In the genomic region with DNA sequence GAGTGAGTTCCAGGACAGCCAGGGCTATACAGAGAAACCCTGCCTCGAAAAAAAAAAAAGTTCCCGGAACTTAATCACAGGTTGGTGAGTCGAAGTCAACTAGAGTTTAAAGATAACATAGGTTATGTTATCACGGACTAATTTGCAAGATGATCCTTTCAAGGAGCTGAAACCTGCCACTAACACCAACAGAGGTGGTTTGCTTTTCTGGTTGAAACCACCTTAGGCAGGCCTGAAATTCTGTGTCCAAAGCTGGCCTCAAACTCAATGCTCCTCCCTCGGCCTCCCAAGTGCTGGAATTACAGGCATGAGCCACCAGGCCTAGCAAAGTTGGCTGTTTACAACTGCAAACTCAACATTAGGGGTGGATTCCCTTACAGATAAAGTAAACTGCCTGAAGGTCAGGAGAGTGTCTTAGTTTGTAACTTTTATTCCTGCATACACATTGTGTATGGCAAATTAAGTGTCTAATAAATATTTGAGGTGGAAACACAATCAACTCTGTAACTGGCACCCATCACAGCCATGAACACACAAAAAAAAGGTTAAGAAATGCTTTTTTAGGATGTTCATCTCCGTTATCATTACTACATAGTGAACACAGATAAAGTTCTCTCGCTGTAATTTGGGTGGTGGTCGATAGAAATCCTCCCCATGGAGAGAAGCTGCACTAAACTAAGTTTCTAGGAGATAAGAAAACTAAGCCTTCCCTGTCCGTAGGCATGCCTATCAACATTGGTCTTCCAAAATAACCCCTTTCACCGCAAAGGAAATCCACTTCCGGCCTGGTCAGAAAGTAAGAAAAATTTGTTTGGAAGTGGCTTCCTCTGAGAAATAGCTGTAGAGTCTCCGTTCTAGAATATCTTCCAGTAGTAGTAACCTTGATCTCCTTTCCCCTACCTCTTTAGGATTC, we compare ENCODE assay signal across 8 mouse cellular contexts. TPM values are rescaled to one million over a fixed set of nuclear protein-coding genes. Genes with fewer than 3 reads are reported as not detected.
DNase-seq lines count a peak whose midpoint lies in the region; ATAC-seq and TF ChIP-seq lines count a peak whose summit lies in the region.

No protein-coding gene starts in this region.

- no peaks in the 10 kb centered on the region for H3K27me3 ChIP-seq in cerebellum, adult 2 months (ENCODE audit: control insufficient read depth, insufficient read depth, low read length)
- H3K27me3 ChIP-seq in E14TG2a.4 (ENCODE audit: insufficient read depth, low read length) = no peaks in the 10 kb centered on the region
- no peaks in the 10 kb centered on the region for H3K27me3 ChIP-seq in intestine, embryonic 14.5 days (replicated peaks; ENCODE audit: control insufficient read depth, insufficient read depth, low read length)
- no peaks in the 10 kb centered on the region for H3K27me3 ChIP-seq in midbrain, postnatal 0 days (ENCODE audit: insufficient read depth, low read length)

- peak overlapping the region; percentile 75 for H3K4me3 ChIP-seq in cerebellum, adult 2 months (replicated peaks; ENCODE audit: insufficient read depth, low read depth, low read length)
- H3K4me3 ChIP-seq in E14TG2a.4 (replicated peaks; ENCODE audit: low read length) = peak overlapping the region; percentile 92
- H3K4me3 ChIP-seq in intestine, embryonic 14.5 days (ENCODE audit: low read depth, low read length) = peak overlapping the region; percentile 70
- peak overlapping the region; percentile 63 for H3K4me3 ChIP-seq in midbrain, postnatal 0 days (ENCODE audit: low read depth, low read length)

- DNase-seq in cerebellum, adult 2 months = no peak
- DNase-seq in cerebellum, adult 11 months = no peak
- peak; percentile 15 for DNase-seq in fibroblast of lung, adult 2 months (ENCODE audit: low read depth)
- no peak for DNase-seq in intestine, embryonic 14.5 days (ENCODE audit: low spot score)
- DNase-seq in midbrain, postnatal 0 days (ENCODE audit: low spot score) = no peak
- DNase-seq in frontal cortex, postnatal 10 days (ENCODE audit: low spot score in 2 of 2) = no peak
- no peak for DNase-seq in layer of hippocampus, adult 11-12 months (ENCODE audit: low spot score)

- WGBS in cerebellum, adult 2 months = 54% methylated on average over 12 of the region's 12 CpGs
- WGBS in intestine, embryonic 14.5 days = 52% methylated on average over 12 of the region's 12 CpGs
- 63% methylated on average over 12 of the region's 12 CpGs for WGBS in midbrain, postnatal 0 days

- H3K27ac ChIP-seq in cerebellum, adult 2 months (ENCODE audit: insufficient read depth, low read length) = no peak overlapping the region
- H3K27ac ChIP-seq in intestine, embryonic 14.5 days (ENCODE audit: low read depth) = peak overlapping the region; percentile 58
- H3K27ac ChIP-seq in midbrain, postnatal 0 days (ENCODE audit: low read depth, low read length) = 0 out of 2 replicates have a peak overlapping the region, but pooled peaks have one; percentile 63

- no peak for TF ChIP-seq CTCF in cerebellum, adult 2 months (IDR thresholded peaks at IDR 0.05; ENCODE audit: borderline replicate concordance, insufficient read depth, low read depth, low read length)
- TF ChIP-seq CTCF in E14TG2a.4 (conservative IDR thresholded peaks at IDR 0.05; ENCODE audit: low read length) = no peak
- no peak for TF ChIP-seq CTCF in midbrain, postnatal 0 days (IDR thresholded peaks at IDR 0.05)

- peaks cover 17% of the 10 kb centered on the region for H3K9me3 ChIP-seq in E14TG2a.4 (ENCODE audit: low read length)
- H3K9me3 ChIP-seq in intestine, embryonic 14.5 days (ENCODE audit: control insufficient read depth, low read length) = no peaks in the 10 kb centered on the region
- H3K9me3 ChIP-seq in midbrain, postnatal 0 days (ENCODE audit: low read length) = no peaks in the 10 kb centered on the region

- no peak for TF ChIP-seq POLR2A in cerebellum, adult 2 months (IDR thresholded peaks at IDR 0.05; ENCODE audit: borderline replicate concordance, insufficient read depth, low read length)

- peaks cover 14% of the 10 kb centered on the region; the same call in 1 of the 2 replicates for H3K36me3 ChIP-seq in E14TG2a.4 (ENCODE audit: insufficient read depth, low read length)
- 0 out of 2 replicates have a peak, but pooled peaks cover 2% of the 10 kb centered on the region for H3K36me3 ChIP-seq in intestine, embryonic 14.5 days (ENCODE audit: control insufficient read depth, insufficient read depth, low read length)
- H3K36me3 ChIP-seq in midbrain, postnatal 0 days (ENCODE audit: insufficient read depth, low read length) = no peaks in the 10 kb centered on the region

- ATAC-seq in intestine, embryonic 14.5 days (replicated peaks; ENCODE audit: low FRiP score, low TSS enrichment, low read depth) = no peak
- ATAC-seq in midbrain, postnatal 0 days (ENCODE audit: low FRiP score) = no peak

- peak overlapping the region; percentile 41 for H3K9ac ChIP-seq in intestine, embryonic 14.5 days (ENCODE audit: low read length)
- no peak overlapping the region for H3K9ac ChIP-seq in midbrain, postnatal 0 days (replicated peaks; ENCODE audit: low read length, poor library complexity, severe bottlenecking)

- no peaks in the 10 kb centered on the region for H3K4me1 ChIP-seq in cerebellum, adult 2 months (ENCODE audit: control insufficient read depth, insufficient read depth, low read length)
- H3K4me1 ChIP-seq in E14TG2a.4 (replicated peaks; ENCODE audit: low read depth, low read length) = peaks cover 30% of the 10 kb centered on the region
- H3K4me1 ChIP-seq in intestine, embryonic 14.5 days (replicated peaks; ENCODE audit: control insufficient read depth, insufficient read depth, low read length) = peaks cover 15% of the 10 kb centered on the region
- peaks cover 25% of the 10 kb centered on the region for H3K4me1 ChIP-seq in midbrain, postnatal 0 days (ENCODE audit: insufficient read depth, low read length)

- peak overlapping the region; percentile 70 for H3K4me2 ChIP-seq in intestine, embryonic 14.5 days (ENCODE audit: low read length)
- H3K4me2 ChIP-seq in midbrain, postnatal 0 days (ENCODE audit: low read depth, low read length, poor library complexity, severe bottlenecking) = peak overlapping the region; percentile 84

RNA-seq across cellular contexts. Expression of gene Snx1, which starts 0.6 kb away (rescaled TPM):
- 111 and 121 TPM in 2 replicates for polyA plus RNA-seq in cerebellum, adult 2 months (2012; rRNA removed)
- polyA plus RNA-seq in intestine, embryonic 14.5 days (2014; fragmentation: Nextera tagmentation; extraction: Ambion mirVana) = 136 and 148 TPM in 2 replicates
- total RNA-seq in midbrain, postnatal 0 days (2014; rRNA removed) = 42.3 and 47.1 TPM in 2 replicates
- polyA plus RNA-seq in midbrain, postnatal 0 days (2015; fragmentation: Nextera tagmentation; extraction: Ambion mirVana) = 38.1 and 44.0 TPM in 2 replicates

RNA-seq across cellular contexts. Expression of gene Ciao2a, which starts 0.6 kb away (rescaled TPM):
- polyA plus RNA-seq in cerebellum, adult 2 months (2012; rRNA removed) = 24.3 and 25.9 TPM in 2 replicates
- polyA plus RNA-seq in intestine, embryonic 14.5 days (2014; fragmentation: Nextera tagmentation; extraction: Ambion mirVana) = 188 and 189 TPM in 2 replicates
- total RNA-seq in midbrain, postnatal 0 days (2014; rRNA removed) = 27.5 and 28.2 TPM in 2 replicates
- 62.1 and 65.7 TPM in 2 replicates for polyA plus RNA-seq in midbrain, postnatal 0 days (2015; fragmentation: Nextera tagmentation; extraction: Ambion mirVana)

RNA-seq across cellular contexts. Expression of gene Dapk2, which starts 32.2 kb away (rescaled TPM):
- polyA plus RNA-seq in cerebellum, adult 2 months (2012; rRNA removed) = 3.6 and 3.8 TPM in 2 replicates
- polyA plus RNA-seq in intestine, embryonic 14.5 days (2014; fragmentation: Nextera tagmentation; extraction: Ambion mirVana) = 4.4 and 4.8 TPM in 2 replicates
- 0.14 and 1.1 TPM in 2 replicates for total RNA-seq in midbrain, postnatal 0 days (2014; rRNA removed)
- 0.43 and 0.58 TPM in 2 replicates for polyA plus RNA-seq in midbrain, postnatal 0 days (2015; fragmentation: Nextera tagmentation; extraction: Ambion mirVana)

RNA-seq across cellular contexts. Expression of gene Snx22, which starts 56.3 kb away (rescaled TPM):
- 8.8 and 9.7 TPM in 2 replicates for polyA plus RNA-seq in cerebellum, adult 2 months (2012; rRNA removed)
- polyA plus RNA-seq in intestine, embryonic 14.5 days (2014; fragmentation: Nextera tagmentation; extraction: Ambion mirVana) = 0.56 and 0.96 TPM in 2 replicates
- total RNA-seq in midbrain, postnatal 0 days (2014; rRNA removed) = 6.7 and 7.4 TPM in 2 replicates
- polyA plus RNA-seq in midbrain, postnatal 0 days (2015; fragmentation: Nextera tagmentation; extraction: Ambion mirVana) = 9.6 and 11.1 TPM in 2 replicates
